In genomic region chr14:64593564-64593963, GRCm38 (mm10) we compare ENCODE assay signal across 9 mouse cellular contexts.
DNase-seq lines count a peak whose midpoint lies in the region; ATAC-seq lines count a peak whose summit lies in the region.
"Had no signal": no experiment of that assay in that cellular context is flagged by ENCODE, and none has a peak within 500 bp of the region (broad histone marks: within the 10 kb centered on the region; RNA-seq: fewer than 3 reads in every experiment).

No protein-coding gene starts in this region.

- H3K9ac ChIP-seq in kidney, embryonic 16.5 days (replicated peaks; ENCODE audit: low read length) = no peak overlapping the region
- H3K9ac ChIP-seq: lung, embryonic 15.5 days had no signal

- H3K4me3 ChIP-seq in kidney, embryonic 16.5 days (ENCODE audit: low read length) = no peak overlapping the region
- H3K4me3 ChIP-seq: lung, embryonic 15.5 days had no signal

- H3K9me3 ChIP-seq in kidney, embryonic 16.5 days (ENCODE audit: low read length) = no peaks in the 10 kb centered on the region
- H3K9me3 ChIP-seq: lung, embryonic 15.5 days had no signal

- peaks cover 50% of the 10 kb centered on the region for H3K27me3 ChIP-seq in kidney, embryonic 16.5 days (ENCODE audit: insufficient read depth, low read length)

- 46% methylated on average over 4 of the region's 4 CpGs for WGBS in kidney, embryonic 16.5 days

- peak; percentile 44 for DNase-seq in embryo, embryonic 10.5 days (ENCODE audit: low spot score)
- no peak for DNase-seq in embryo, embryonic 9.5 days (ENCODE audit: extremely low spot score)
- peak; percentile 57 to 60 for DNase-seq in frontal cortex, postnatal 14 days (ENCODE audit: low spot score in 2 of 2)
- peak; percentile 74 to 87 for DNase-seq in left cerebral cortex, postnatal 14 days (ENCODE audit: low spot score in 2 of 2)
- DNase-seq in right cerebral cortex, postnatal 10 days (ENCODE audit: low spot score in 2 of 2) = peak; percentile 80 to 84
- no peak for DNase-seq in heart, adult 18-20 months
- DNase-seq in adrenal gland, adult 18-20 months (ENCODE audit: low spot score in 2 of 2) = no peak

- no peak overlapping the region for H3K4me2 ChIP-seq in kidney, embryonic 16.5 days (replicated peaks; ENCODE audit: low read depth, low read length)
- H3K4me2 ChIP-seq: lung, embryonic 15.5 days had no signal

- H3K36me3 ChIP-seq in kidney, embryonic 16.5 days (ENCODE audit: insufficient read depth, low read length) = no peaks in the 10 kb centered on the region
- H3K36me3 ChIP-seq: lung, embryonic 15.5 days had no signal

- no peak overlapping the region for H3K27ac ChIP-seq in kidney, embryonic 16.5 days (ENCODE audit: low read length)
- H3K27ac ChIP-seq: lung, embryonic 15.5 days had no signal

- intact Hi-C loops in left cerebral cortex, postnatal 14 days (cut with DNase I) = no loop called here

- H3K4me1 ChIP-seq in kidney, embryonic 16.5 days (ENCODE audit: insufficient read depth, low read length) = peaks cover 19% of the 10 kb centered on the region

- ATAC-seq in kidney, embryonic 16.5 days (ENCODE audit: low FRiP score, low TSS enrichment) = no peak

Comparison
In these comparisons a context has a peak if more than half of its experiments do, and no peak if none do; other contexts are left out.
1. DNase-seq: peak in embryo, embryonic 10.5 days (single experiment), frontal cortex, postnatal 14 days (2 of 2), left cerebral cortex, postnatal 14 days (2 of 2) and right cerebral cortex, postnatal 10 days (2 of 2); none in embryo, embryonic 9.5 days (single experiment), heart, adult 18-20 months (0 of 2) and adrenal gland, adult 18-20 months (0 of 2).